Mouse (Mus musculus): ENCODE measurements around the gene Myo19.

GRCm38 (mm10) chr11:84908480-84908879 is 28.5 kb downstream of the Myo19 start:
- TF ChIP-seq CTCF (IDR thresholded peaks at IDR 0.05; ENCODE audit: borderline replicate concordance, control insufficient read depth, extremely low read depth, insufficient read depth, low read length, poor library complexity) (no peak), POLR2A (IDR thresholded peaks at IDR 0.05; ENCODE audit: control insufficient read depth, extremely low read depth, insufficient read depth, low read length, poor library complexity) (no peak)

Measured in thymus, adult 2 months (tissue).